Mouse (Mus musculus) induced T-regulatory cell, adult 2 months (primary cell): ENCODE data around the gene Dck.
"Not testable (repeated sequence)": the region's sequence is repeated elsewhere in the genome, so short reads cannot be mapped to it uniquely, and the experiment has no call there.

ENCODE experiments used
- DNase-seq: peaks from one replicate; pipeline ENCODE4 v3.0.0-alpha.2; 2012; ENCODE audit warnings: low read depth

Gene Dck

GRCm38 (mm10) chr5:88764987-88765481 is at the start of gene Dck:
Dck (plus strand) TSS chr5:88764996.
- peak; percentile 99 for DNase-seq

- peak; percentile 46 for DNase-seq
These were observed 47.8 kb upstream of the Dck start for GRCm38 (mm10) chr5:88716983-88717382.

- peak; percentile 96 for DNase-seq
These were observed 44.4 kb upstream of the Dck start, which contains the start of gene Mob1b for GRCm38 (mm10) chr5:88720116-88721002. Mob1b (plus strand) TSS chr5:88720855.

GRCm38 (mm10) chr5:88721003-88721475 is 43.8 kb upstream of the Dck start:
- DNase-seq: no peak

DNA sequence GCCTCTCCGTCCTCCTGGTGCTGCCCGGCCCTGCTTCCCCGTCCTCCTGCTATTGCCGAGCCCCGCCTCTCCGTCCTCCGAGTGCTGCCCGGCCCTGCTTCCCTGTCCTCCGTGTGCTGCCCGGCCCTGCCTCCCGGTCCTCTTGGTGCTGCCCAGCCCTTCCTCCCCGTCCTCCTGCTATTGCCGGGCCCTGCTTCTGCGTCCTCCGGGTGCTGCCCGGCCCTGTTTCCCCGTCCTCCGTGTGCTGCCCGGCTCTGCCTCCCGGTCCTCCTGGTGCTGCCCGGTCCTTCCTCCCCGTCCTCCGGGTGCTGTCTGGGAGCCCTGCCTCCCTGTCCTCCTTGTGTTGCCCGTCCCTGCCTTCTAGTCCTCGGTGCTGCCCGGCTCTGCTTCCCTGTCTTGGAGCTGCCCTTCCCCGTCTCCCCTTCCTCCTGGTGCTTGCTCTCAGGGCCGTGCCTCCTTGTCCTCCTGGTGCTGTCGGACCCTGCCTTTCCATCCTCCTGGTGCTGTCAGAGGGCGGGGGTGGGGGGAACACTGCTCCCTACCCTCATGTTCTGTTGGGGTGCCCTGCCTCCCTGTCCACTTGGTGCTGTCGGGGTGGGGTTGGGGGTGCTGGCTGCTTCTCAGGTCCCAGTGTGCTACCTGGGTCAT is 43.1 kb upstream of the Dck start:
- DNase-seq: peak; percentile 48

- no peak for DNase-seq
These were observed 42.6 kb upstream of the Dck start for GRCm38 (mm10) chr5:88722213-88722600.

- DNase-seq: no peak
These were observed 40.8 kb upstream of the Dck start for GRCm38 (mm10) chr5:88724030-88724429.

DNA sequence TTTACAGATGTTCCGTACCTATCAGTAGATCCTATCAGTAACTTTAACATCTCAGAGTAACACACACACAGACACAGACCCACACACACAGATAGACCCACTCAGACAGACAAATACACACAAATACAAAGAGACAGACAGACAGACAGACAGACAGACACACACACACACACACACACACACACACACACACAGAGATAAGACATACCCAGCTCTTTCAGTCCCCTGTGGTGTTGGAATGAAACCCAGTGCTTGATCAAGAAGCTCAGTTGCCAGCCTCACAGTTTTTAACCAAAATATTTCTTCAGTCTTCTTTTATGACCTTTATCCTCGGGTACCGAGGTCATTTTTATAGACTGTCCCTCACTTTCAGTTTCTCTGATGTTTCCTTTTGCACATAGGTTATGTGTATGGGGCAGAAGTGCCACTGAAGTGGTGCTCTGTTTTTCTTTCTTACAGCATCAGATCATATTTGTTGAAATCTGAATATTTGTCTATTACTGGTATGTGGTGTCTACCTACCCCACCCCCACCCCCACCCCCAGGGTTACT is 37.1 kb upstream of the Dck start:
- peak; percentile 52 for DNase-seq

- peak; percentile 66 for DNase-seq
These were observed 30.0 kb upstream of the Dck start for GRCm38 (mm10) chr5:88734786-88735185.

- not testable (repeated sequence) for DNase-seq
These were observed 23.7 kb upstream of the Dck start for GRCm38 (mm10) chr5:88741065-88741464.

- no peak for DNase-seq
These were observed 17.0 kb upstream of the Dck start for GRCm38 (mm10) chr5:88747774-88748173.

- DNase-seq: peak; percentile 43
These were observed 11.6 kb upstream of the Dck start for GRCm38 (mm10) chr5:88753199-88753598.

DNA sequence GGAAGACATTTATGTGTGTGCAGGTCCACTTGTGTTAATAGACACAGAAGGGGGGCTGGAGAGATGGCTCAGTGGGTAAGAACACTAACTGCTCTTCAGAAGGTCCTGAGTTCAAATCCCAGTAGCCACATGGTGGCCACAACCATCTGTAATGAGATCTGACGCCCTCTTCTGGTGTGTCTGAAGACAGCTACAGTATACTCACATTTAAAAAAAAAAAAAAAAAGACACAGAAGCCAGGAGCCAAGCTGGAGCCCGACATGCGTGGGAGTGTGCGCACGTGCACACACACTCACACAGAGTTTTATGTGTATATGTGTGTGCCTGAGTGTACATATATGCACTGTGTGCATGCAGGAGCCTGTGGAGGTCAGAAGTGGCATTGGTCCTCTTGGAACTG is 2.2 kb upstream of the Dck start:
- DNase-seq: no peak

DNA sequence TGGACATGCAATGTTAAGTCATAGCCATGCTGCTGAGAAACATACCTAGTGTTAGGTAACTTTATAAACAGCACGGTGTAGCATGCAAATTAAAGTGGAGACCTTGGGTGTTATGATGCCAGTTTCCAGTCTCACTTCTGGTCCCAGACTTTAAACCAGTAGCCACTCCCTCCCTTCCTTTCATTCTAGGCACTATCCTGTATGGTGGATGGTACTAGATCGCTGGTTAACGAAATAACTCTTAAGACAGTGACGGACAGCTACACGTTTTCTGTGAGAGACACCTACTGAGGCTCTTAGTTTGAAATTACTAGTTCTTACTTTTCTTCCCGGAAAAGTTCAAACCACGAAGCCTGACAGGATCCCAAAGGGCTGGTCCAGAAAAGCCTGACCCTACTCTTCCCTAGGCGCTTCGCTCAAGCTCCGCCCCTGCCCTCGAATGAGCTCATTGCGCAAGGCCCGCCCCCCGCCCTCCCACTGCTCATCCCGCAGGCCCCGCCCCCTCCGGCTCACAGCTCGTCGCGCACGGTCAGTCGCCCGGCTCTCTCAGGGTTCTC is 288 bp upstream of the Dck start:
- no peak for DNase-seq

DNA sequence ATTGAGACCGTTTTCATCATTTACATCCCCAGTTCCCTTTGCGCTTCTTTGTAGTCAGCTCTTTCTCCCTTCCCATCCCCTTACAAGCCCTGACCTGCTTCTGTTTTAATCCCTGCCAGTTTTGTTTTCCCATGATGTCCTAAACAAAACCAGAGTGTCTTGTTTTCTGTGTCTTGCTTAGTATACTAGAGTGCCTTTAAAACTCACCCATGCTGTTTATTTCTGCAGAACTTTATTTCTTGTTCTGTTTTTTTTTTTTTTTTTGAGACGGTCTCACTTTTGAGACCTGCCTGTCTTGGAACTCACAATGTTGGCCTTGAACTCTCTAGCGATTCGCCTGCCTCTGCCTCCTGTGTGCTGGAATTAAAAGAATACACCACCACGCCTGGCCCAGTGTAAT is 791 bp downstream of the Dck start:
- DNase-seq: no peak

DNA sequence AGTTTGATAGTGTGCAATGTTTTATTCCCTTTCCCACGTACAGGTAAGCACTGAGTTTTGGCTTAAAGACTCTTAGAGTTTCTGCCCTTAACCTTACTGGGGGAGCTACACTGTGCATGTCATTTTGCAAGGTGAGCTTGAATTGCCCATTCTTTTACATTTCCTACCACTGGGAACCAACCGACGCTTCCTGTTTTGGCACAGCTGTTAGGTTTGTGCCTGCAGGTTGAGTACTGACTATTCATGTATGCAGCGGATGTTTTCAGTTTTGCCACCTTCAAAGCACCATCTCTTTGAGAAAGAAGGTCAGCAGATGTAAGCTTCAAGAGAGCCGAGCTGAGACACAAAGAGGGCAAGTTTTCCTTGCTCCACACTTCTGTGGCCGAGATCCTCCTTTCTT is 1.3 kb downstream of the Dck start:
- DNase-seq: peak; percentile 77

GRCm38 (mm10) chr5:88766863-88767262 is 2.1 kb downstream of the Dck start:
- DNase-seq: peak; percentile 29

DNA sequence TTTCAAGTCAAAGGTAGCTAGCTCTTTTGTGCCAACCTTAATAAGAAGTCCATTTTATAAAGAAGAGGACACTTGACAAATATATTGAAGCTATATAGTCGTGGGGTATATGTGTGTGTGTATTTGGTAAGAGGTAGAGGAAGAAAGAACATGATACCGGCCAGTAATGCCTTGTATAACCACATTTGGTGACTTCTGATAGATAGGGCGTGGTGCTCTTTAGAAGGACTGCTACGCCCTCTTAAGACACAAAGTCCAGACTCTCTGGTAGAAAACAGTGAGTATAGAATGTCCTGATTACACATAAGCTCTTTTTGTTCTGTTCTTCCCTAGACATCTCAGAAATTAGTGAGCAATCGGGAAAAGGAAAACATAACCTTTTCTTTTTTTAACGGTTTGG is 3.4 kb downstream of the Dck start:
- DNase-seq: no peak

DNA sequence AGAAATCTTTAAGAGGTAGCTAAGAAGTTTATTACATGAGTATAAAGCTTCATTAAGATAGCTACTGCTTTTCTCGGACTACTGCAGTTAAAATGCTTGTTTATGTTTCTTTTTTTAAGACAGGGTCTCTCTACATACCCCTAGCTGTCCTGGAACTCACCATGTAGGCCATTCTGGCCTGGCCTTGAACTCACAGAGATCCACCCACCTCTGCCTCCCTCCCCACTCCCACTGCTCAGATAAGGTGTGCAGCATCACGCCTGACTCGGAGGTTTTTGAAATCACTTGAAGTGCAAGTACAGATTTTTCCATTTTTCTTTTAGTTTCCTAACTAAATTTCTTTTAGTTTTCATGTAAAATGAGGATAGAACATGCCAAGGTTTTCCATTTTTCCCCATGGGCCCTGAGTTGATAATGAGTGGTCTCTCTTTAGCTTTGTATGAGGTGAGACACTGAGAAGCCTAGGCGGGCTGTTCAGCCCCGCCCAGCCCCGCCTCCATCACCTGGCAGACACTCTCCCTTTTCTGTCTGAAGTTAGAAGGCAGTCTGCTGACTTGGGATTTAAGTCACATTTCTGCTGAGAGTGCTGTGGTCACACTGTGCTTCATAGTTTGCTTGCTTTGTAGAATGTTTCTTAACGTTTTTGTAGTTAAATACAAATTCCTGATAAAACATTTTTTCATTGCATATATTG is 17.4 kb downstream of the Dck start:
- no peak for DNase-seq

GRCm38 (mm10) chr5:88785059-88785458 is 20.3 kb downstream of the Dck start:
- no peak for DNase-seq

DNA sequence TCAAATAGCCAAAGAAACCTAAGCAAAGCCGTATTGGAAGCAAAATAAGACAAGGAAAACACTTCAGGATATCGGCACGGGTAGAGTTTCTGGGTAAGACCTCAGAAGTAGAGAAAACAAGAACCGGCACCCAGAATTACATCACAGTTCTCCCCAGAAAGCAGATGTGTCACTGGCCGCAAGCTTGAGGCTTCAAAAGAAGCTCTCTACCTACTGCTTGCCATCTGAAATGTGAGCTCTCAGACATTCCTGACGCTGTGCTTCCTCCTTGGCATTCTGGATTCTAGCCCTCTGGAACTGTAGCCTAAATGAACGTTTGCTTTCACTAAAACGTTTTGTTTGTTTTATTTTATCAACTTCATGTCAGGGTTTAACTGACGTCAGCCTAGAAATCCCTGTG is 25.9 kb downstream of the Dck start:
- DNase-seq: no peak
